Mouse (Mus musculus) cerebellum, postnatal 25 days (tissue): Measurements from ENCODE around the gene Mrpl28.
"Not testable (repeated sequence)": the region's sequence is repeated elsewhere in the genome, so short reads cannot be mapped to it uniquely, and the experiment has no call there.

Experiments used
- DNase-seq, 2 experiments: peaks; one replicate each; pipeline ENCODE4 v3.0.0; 2021; ENCODE audit warnings: mixed read lengths in 2 of 2

Mrpl28 gene

DNA sequence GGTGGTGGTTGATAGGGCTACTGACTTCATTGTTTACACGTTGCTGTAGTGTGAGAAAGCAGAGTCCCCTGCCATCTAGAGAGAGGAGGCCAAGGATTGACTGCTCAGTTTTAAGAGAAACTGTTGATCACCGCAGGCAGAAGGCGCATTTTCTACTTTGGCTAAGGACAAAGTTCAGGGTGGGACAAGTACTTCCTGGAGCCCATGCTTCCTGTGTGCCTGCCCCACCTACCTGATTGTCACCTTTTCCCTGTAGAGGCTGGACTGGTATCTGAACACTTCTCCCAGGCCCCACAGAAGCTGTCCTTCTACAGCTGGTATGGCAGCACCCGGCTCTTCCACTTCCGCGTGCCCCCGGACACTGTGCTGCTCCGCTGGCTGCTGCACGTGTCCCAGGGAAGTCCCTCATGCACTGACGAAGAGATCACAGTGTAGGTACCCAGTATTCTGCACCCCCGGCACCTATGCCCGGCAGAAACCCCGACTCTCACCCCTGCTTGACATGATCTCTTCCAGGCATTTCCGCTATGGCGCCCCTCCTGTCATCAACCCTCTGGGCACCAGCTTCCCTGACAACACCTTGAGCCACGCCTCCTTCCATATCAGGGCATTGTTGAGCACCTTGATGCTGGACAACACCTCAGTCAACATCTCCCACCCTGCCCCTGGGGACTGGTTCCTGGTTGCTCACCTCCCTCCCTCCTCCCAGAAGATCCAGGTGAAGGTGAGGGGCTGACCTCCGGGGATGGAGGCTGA, 6.6 kb upstream of the Mrpl28 start:
- peak in 1 of 2 experiments; percentile 8 for DNase-seq

DNA sequence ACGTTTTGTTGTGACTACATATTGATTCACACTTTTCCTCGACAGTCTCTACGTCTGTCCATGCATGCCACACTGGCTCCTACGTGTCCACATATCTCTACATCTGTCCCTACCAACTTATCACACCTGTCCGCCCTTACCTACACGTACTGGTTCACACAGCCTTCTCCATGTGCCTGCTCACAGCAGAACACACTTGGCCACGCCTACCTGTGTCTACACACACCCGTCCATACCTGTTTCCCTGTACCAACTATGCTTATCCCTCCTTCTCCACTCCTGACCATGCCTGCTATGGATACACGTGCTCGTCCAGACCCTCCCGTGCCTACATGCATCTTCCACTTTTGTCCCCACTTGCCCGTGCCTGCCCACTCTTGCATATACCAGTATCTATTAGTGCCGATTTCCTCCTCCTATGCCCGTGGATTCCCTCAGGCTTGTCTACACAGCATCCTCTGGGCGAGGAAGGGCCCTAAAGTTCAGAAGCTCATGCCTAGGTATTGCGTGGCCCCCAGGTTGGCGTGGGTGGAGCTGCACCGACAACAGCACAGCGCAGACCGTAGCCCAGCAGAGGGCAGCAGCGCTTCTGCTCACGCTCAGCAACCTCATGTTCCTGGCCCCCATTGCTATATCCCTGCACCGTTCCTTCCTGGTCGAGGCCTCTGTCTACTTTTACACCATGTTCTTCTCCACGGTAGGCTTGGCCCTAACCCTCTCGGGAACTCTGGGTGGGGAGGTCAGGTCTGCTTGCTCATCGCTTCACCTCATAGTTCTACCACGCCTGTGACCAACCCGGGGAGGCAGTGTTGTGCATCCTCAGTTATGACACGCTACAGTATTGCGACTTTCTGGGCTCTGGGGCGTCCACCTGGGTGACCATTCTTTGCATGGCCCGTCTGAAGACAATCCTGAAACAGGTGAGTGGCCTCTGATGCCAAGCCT, 3.3 kb upstream of the Mrpl28 start:
- peak; percentile 76 to 86 for DNase-seq

DNA sequence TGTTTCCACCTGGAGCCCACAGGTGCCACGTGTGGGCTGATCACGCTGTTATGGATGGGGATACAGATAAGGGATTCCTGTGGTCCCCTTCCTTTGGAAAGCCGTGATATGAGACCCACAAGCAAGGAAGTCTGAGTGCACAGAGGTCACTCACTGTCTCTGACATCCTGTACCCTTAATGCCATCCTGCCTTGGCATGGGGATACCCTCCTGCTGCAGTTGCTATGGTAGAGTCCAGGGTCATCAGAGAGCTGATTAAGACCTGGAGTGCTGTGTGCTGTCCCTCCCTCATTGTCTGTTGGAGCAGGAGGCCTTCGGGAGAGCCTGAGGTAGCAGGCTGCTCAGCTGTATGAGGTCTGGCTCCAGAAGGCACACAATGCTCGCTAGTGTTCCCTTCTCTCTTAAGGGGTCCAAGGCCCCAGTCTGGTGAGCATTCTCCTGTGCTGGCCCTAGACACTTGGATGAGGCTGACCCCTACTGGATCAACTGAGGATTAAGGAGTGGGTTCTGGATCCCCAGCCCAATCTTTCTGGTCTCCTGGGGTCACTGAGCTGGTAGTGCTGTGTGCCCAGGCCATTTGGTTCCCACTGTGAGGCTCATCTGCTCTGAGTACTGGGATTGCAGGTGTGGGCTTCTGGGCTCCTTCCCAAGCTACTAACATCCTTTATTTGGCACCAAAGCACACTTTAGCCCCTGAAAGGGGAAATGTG, 714 bp upstream of the Mrpl28 start:
- DNase-seq, result peak in 1 of 2 experiments; percentile 19

- peak; percentile 3 to 11 for DNase-seq
These were observed 1.3 kb downstream of the Mrpl28 start for GRCm38 (mm10) chr17:26124560-26124959.

DNA sequence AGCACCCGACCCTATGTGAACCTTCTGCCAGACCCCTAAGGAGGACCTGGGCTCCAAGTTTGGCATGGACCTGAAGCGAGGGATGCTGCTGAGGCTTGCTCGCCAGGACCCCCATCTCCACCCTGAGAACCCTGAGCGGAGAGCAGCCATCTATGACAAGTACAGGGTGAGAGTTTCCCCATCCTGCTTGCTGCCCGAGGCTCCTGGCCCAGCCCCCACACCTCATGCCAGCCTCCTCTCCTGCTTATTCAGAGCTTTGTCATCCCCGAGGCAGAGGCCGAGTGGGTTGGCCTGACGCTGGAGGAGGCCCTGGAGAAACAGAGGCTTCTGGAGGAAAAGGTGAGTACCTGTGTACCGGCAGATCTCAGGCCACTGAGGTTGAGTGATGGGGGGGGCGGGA, 1.9 kb downstream of the Mrpl28 start:
- peak; percentile 4 to 13 for DNase-seq

GRCm38 (mm10) chr17:26131062-26131732, 7.9 kb downstream of the Mrpl28 start:
- DNase-seq, result peak in 1 of 2 experiments; percentile 15

GRCm38 (mm10) chr17:26131856-26132853, 8.9 kb downstream of the Mrpl28 start:
- DNase-seq, result no peak

DNA sequence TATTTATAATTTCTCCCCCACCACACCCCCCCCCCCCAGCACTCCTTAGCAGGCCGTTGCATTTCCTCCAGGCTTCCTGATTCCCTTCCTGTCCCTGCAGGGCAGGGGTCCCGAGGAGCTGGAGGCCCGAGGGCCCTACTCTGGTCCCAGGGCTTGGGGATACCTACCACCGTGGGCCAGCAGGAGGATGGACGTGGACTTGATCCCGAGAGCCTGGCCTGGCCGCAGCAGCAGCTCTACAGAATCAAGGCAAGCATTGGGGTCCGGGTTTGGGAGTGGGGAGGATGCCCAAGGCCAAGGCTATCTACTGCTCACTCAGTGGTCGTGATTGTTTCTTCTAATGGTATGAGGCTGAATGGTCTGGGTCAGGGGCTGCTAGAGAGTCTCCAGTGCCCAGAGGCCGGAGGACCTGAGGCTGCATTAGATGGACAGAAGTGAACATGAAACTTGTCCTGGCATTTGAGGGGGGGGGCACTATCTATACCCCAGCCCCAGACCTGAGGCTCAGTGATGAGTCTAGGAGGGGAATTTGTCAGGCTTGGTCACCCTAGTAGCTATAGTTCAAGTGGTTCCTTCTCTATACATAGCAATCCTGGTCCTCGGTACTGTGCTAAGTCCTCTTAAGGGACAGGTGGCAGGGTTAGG, 13.9 kb downstream of the Mrpl28 start:
- peak in 1 of 2 experiments; percentile 25 for DNase-seq

DNA sequence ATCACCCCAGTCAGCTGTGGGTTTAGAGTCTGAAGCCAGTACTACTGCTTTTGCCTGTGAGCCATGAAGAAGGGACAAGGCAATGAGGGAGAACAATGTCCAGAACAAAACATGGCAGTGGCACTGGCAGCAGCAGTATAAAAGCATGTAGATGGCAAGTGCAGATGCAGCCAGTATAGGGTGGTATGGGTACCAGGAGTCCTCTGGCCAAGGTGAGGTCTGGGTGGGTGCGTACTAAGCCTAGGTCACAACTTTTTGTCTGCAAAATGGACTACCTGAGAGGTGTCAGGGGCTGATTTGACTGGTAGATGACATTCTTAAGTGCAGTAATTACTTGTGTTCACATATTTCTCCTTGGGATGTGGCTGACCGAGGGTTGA, 14.4 kb downstream of the Mrpl28 start:
- peak in 1 of 2 experiments; percentile 9 for DNase-seq

- DNase-seq, result peak; percentile 94 to 96
These were observed 15.0 kb downstream of the Mrpl28 start, which contains the start of gene Axin1 for GRCm38 (mm10) chr17:26138239-26138836. TSS of gene Axin1 (plus strand) at chr17:26138688.

DNA sequence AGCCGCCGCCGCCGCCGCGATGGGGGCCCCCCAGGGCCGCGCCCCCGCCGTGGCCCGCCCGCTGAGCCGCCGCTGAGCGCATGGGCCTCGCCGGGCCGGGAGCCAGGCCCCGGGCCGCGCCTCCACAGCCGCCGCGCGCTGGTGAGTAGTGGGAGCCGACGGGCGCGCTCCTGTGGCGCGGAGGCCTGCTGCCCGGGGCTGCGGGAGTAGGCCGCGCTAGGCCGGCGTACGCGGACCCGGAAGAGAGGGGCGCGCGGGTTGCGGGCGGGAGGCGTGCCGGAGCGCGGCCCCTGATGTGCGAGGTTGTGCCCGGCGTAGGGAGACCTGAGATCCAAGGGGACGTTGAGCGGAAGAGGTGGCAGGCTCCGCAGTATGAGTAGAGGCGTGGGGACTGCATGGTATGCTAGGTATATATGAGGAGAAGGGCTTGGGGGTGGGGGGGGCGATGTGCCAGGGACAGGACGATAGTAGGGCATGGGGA, 15.6 kb downstream of the Mrpl28 start:
- no peak for DNase-seq

DNA sequence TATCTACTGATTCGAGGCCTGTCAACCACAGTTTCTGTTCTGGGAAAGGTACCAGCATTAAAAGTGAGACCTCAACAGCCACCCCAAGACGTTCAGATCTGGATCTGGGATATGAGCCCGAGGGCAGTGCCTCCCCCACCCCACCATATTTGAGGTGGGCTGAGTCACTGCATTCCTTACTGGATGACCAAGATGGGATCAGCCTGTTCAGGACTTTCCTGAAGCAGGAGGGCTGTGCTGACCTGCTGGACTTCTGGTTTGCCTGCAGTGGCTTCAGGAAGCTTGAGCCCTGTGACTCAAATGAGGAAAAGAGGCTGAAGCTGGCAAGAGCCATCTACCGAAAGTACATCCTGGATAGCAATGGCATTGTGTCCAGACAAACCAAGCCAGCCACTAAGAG, 19.5 kb downstream of the Mrpl28 start:
- no peak for DNase-seq

- no peak for DNase-seq
These were observed 20.1 kb downstream of the Mrpl28 start for GRCm38 (mm10) chr17:26143386-26143785.

DNA sequence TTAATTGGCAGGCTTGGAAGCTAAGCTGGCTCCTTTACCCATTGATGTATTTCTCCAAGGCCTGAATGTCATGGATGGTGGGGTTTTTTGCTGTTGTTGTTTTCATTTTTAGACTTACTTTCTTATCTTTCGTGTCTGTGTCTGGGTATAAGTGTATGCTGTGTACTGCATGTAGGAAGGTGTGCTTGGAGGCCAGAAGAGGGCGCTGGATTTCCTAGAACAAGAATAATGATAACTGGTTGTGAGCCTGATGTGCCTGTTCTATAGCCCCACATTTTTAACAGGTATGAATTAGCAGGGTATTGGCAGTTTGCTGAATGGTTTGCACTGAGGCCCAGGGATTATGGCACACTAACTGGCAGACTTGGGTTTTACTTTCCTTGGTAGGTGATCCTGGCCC, 25.8 kb downstream of the Mrpl28 start:
- no peak for DNase-seq

DNA sequence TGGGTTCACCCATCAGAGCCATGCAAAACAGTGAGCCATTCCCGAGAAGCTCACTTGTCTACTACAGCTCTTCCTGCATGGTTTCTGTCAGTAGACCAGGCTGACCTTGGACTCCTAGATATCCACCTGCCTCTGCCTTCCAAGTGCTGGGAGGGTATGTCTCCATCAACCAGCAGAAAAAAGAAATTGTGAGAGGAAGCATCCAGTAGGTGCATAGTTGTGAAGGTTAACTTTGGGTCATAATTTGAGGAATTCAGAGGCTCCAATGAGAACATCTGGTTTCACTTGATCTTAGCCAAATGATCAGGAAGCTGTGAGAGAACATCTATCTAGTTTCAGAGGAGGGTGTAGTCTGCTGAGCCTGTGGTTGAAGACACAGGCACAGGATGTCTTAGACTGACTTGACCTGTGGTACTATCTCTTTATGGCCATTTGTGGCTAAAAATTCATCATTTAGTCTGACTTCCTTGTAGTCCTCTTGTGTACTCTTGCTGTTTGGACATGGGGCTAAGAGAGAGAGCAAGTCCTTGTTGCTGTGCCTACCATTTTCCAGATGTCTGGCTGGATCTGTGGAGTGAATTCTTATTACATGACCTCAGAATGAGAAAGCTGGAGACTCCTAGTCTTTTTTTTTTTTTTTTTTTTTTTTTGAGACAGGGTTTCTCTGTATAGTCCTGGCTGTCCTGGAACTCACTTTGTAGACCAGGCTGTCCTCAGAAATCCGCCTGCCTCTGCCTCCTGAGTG, 28.8 kb downstream of the Mrpl28 start:
- no peak for DNase-seq

DNA sequence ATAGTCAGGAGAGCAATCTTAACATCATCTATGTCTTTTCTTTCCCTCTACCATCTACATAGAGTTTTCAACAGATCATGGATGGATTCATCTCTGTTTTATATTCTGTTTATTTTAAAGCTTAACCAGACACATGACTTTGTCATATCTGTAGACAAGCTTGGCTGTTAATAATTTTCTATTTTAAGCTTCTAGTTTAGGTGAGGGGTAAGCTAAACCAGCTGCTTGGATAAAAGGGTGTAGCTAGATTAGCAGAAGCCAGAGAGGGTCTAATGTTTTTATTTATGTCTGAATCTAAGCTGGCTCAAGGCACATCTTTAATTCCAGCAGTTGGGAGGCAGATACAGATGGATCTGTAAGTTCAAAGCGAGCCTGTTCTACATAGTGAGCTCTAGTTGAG, 39.4 kb downstream of the Mrpl28 start:
- DNase-seq, result no peak

GRCm38 (mm10) chr17:26168039-26168438, 44.7 kb downstream of the Mrpl28 start:
- no peak for DNase-seq

DNA sequence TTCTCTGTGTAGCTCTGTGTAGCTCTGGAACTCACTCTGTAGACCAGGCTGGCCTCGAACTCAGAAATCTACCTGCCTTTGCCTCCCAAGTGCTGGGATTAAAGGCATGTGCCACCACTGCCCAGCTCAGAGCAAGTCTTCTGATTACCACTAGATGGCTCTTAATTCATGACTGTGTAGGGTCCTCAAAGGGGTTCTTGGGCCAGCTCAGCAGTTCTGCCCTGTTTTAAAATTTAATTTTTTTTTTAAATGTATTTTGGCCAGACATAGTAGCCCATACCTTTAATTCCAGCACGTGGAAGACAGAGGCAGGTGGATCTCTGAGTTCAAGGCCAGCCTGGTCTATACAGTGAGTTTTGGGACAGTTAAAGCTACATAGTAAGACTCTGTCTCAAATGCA, 51.9 kb downstream of the Mrpl28 start:
- not testable (repeated sequence) for DNase-seq
